Mouse (Mus musculus) CD8-positive naive resting alpha-beta T cell, adult 2 months (primary cell): ENCODE measurements around the gene Erg.

Experiments
- DNase-seq, 2 experiments: peaks; one replicate each; pipeline ENCODE4 v3.0.0; 2022; ENCODE audit warnings: low read depth in 2 of 2, low spot score in 2 of 2

The Erg gene

DNA sequence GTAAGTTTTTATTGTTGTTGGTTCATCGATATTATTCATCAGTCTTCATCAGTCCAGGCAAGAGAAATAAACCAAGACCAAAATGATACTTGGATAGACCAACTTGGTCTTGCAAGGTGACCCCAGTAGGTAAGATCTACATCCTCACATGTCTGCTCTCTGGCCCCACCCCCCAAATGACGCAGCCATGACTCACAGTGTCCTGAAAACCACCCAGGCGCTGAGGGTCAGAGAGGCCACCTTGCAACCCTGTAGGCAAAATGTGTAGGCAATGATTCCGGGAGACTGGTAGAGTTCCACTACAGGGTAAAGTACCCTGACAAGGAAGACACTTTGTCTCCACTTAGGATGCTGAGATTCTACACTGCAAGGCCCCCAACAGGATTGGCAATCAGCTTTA lies 138.5 kb downstream of the Erg start:
- DNase-seq: no peak

DNA sequence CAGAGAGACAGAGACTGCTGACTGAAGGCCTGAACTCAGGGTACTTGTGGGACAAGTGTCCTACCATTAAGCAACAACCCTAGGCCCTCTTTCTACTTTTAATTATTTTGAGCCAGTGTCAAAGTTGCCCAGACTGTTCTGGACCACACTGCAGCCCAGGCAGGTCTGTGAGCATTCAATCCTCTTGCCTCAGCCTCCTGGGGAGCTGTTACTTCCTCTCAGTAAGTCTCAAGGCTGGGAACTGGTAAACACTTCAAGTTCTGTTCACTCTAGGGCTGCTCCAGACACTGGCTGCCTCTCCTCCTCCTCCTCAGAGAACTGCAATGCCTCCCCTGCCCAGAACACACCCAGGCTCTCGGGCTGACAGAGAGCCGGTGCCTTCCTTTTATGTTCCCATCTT lies 140.0 kb downstream of the Erg start:
- DNase-seq: no peak

GRCm38 (mm10) chr16:95442023-95442422 lies 144.4 kb downstream of the Erg start:
- DNase-seq: no peak

DNA sequence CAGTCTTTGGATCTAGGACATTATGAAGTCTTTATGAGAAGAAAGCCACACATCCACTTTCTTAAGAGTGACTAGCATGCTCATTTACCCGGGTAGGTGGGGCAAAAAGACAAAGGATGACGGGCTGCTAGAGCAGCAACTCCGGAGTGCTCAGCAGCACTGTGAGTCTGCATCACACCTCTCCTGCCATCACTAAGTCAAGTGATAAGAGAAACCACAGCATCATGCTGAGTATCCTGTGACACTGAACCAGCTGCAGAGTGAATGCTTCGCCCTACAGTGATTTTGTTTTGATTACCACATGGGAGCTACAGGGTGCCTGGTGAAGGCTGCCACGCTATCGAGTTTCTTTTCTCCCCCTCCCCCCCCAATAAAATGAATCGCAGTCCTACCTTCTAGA lies 145.2 kb downstream of the Erg start:
- DNase-seq: no peak

GRCm38 (mm10) chr16:95440334-95440733 lies 146.1 kb downstream of the Erg start:
- no peak for DNase-seq

GRCm38 (mm10) chr16:95439794-95440193 lies 146.6 kb downstream of the Erg start:
- DNase-seq: no peak

- no peak for DNase-seq
Observed at GRCm38 (mm10) chr16:95438848-95439540, 147.4 kb downstream of the Erg start.

GRCm38 (mm10) chr16:95436611-95437010 lies 149.8 kb downstream of the Erg start:
- DNase-seq: no peak

DNA sequence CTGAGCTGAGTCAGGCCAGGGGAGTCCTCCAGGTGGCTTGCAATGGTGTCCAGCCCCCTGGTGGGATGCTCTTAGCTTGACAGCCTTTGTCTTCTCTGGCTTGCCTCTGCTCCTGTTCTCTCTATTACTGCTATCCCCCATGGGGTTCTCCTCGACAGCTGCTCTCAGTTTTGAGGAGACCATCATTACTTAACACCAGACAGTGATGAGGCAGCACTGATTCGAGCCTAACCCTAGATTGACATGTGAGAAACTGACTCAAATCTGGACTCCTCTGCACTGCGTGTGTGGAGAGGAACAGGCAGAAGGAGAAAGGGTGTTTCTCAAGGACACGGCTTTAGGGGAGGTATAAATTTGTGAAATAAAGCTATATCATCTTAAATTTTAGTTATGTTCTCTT lies 150.3 kb downstream of the Erg start:
- DNase-seq: no peak

GRCm38 (mm10) chr16:95434434-95434833 lies 152.0 kb downstream of the Erg start:
- DNase-seq: no peak

- DNase-seq: no peak
Observed at GRCm38 (mm10) chr16:95432540-95432971, 153.8 kb downstream of the Erg start.

DNA sequence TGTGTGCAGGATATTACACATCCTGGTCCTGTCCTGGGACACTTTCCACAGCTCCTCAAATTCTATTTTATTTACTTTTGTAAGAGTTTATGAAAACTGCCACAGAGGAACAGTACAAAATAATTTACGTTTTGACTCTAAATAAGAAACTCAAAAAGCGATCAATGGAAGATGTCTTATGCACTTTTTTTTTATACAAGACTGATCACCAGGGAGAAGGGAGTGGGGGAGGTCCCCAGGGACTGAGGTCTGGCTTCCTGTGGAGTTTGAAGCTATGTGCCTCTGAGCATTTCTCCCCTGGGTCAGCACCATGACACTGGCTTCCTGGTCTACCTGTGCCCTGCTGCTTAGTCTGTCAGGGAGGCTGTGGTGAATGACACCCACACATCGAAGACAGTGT lies 156.5 kb downstream of the Erg start:
- DNase-seq: no peak

- no peak for DNase-seq
Observed at GRCm38 (mm10) chr16:95428239-95428638, 158.2 kb downstream of the Erg start.

DNA sequence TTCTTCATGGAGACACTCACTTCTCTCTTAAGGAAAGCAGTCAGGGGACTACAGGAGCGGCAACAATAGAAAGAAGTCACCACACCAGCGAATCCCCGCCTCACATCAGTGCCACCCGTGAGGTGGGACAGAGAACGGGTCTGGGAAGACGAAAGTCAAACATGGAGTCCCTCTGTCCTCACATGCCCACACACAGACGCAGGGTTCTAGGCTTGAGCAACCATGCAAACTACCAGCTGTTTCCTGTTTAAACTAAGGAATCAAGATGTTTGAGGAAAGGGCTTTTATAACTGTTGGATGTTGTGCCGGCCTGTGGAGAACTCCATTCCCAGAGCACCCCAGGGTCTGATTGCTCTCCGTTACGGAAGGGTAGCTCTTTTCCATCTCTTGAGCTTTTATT lies 158.9 kb downstream of the Erg start:
- no peak for DNase-seq

- DNase-seq: no peak
Observed at GRCm38 (mm10) chr16:95422658-95423073, 163.7 kb downstream of the Erg start.

DNA sequence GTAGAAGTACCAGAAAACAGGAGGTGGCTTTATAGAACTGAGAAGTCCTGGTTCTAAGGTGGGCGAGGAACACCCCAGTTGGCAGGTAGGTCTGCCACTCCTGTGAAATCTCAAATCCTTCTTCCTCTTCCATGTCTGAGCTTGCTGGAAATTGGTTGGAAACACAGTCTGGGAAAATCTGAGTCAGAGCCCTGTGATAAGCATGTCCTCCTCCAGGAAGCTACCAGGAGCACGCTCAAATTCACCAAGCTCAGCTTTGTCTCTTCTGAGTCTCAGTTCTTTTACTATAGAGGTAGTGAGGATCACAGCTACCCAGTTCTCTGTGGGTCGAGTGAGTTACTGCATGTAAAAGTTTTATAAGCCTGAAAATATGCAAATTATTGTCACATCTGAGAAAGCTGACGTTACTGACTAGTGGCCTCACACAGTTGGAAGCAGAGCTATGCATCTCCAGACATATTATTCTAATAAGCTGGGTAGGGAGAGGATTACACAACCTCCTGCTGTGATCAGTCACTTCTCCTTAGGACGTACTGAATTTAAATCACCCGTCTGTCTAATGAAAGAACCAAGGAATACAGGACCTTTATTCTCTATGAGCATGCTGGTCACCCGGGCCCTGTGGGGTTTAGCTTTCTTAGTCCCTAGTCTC lies 165.0 kb downstream of the Erg start:
- no peak for DNase-seq

DNA sequence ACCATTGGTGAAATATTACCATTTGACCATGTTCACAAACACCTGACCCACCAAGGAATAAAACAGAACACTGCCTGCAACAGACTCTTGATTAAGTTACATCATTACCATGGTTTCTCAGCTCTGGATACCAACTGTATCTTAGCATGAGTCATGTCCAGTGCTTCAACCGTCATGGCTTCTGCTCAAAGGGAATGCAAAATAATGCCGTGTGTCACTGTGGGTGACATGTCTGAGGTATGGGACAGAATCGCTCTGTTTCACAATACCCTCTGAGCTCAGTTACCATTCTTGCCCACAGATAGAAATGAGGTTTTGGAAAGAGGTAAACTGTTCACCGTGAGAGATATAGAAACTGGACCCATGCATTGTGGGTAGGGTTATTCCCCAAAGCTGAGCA lies 170.5 kb downstream of the Erg start:
- DNase-seq: no peak

DNA sequence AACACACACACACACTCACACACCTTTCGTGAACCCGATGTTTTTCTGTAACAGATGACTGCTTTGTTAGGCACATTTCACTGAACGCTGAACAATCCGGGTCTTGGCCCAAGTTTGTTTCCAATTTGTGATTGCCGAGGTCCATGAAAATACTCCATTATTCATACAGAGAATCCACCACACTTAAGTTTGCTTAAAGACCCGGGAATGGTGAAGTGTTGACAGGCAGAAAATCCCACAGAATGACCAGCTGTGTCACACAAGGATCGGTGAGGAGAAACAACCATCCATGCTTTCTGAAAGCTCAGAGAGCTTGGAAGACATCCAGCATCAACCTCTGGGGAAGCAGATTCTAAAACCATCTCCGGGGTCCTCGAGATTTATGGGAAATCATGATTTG lies 171.0 kb downstream of the Erg start:
- no peak for DNase-seq

GRCm38 (mm10) chr16:95413401-95413959 lies 172.9 kb downstream of the Erg start:
- no peak for DNase-seq

DNA sequence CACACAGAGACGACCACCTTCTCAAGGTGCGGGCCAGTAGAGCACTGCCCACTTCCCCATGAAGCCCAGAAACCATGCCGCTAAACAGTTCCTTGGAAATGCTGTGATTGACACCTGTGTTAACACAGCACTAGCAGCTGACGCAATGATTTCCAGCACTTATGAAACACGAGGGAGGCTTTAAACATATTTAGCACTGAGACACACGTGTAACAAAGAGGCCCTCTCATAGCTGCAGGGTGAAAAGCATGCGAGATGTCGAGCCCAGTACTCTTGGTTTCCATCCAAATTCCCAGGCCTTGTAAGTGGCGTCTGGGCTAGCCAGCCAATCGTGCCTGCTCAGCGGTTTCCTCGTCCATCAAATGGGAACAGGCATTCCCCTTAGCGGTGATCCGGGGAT lies 178.3 kb downstream of the Erg start:
- no peak for DNase-seq

- DNase-seq: no peak
Observed at GRCm38 (mm10) chr16:95405496-95405895, 180.9 kb downstream of the Erg start.

DNA sequence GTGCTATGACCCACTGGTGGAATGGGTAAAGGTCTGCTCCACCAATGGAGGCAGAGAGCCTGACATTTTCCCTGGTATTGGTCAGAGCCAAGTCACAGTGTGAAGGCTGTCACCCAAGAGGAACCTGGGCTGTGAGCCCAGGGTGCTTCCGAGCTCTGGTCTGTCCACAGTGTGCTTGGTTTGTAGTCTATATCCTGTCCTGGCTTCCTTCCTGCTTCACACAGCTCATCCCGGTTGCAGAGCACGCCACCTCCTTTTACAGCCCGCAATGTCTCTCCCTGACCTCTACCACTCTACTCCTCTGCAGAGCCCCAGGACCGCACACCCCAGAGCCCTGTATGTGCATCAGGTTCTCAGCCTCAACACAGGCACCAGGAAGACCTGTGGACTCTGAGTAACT lies 182.9 kb downstream of the Erg start:
- no peak for DNase-seq

GRCm38 (mm10) chr16:95401869-95402268 lies 184.5 kb downstream of the Erg start:
- DNase-seq: no peak
